Mouse (Mus musculus) regulatory T cell (primary cell): ENCODE results near the gene Aldh1a1.
"Not testable (repeated sequence)": the region's sequence is repeated elsewhere in the genome, so short reads cannot be mapped to it uniquely, and the experiment has no call there.

ENCODE experiments used
- in situ Hi-C: fragments of 300-600 bp; cut with MboI, MseI; formaldehyde crosslinking; loops from one replicate; pipeline ENCODE4 v1.15.1; 2025; ENCODE audit warnings: high pct_unique_total_duplicates

Aldh1a1 gene

DNA sequence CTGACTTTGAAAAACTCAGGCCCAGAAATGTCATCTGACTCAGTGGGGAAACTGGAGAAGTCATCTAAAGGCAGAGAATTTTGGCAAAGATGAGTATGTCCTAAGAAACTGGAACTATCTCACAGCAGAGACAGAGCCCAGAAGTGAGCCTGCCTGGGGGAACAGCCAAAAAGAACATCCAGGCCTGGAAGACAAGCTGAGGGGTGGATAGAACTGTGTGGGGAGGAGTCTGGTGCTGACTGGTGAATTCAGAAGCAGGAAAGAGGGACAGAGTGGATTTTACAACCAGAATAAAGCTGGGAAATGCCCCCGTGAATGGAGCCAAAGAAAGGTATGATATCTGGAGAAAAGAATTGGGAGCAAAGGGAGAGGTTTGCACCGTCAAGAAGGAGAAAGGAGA, at the start of gene Aldh1a1:
Aldh1a1 (plus strand) TSS at position 225 of the 400 bp plus-strand sequence.
- in situ Hi-C loops: no loop called here

- in situ Hi-C loops: loop anchor here (10.0 kb wide), 1 partner anchor 1583 kb away; no protein-coding TSS in a partner anchor
These were observed 44.7 kb upstream of the Aldh1a1 start for GRCm38 (mm10) chr19:20447807-20448206.

DNA sequence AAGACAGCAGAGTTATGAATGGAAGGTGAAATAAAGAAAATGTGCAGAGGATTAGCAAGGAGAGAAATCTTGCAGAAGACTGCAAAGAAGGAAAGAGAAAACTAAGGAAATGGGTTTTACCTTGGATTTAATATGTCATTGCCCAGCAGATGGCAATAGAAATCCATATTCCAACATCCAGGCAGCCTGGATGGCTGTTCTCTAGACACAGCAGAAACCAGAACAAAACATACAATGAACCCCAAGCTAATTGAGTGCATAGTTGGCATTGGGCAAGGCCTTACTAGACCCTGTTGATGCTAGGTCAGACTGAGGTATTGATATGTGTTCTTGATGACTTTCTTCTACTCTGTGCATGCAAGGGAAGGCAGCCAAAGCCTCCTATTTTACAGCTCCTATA, 43.0 kb upstream of the Aldh1a1 start:
- in situ Hi-C loops: loop anchor here (10.0 kb wide), 1 partner anchor 1585 kb away; no protein-coding TSS in a partner anchor

DNA sequence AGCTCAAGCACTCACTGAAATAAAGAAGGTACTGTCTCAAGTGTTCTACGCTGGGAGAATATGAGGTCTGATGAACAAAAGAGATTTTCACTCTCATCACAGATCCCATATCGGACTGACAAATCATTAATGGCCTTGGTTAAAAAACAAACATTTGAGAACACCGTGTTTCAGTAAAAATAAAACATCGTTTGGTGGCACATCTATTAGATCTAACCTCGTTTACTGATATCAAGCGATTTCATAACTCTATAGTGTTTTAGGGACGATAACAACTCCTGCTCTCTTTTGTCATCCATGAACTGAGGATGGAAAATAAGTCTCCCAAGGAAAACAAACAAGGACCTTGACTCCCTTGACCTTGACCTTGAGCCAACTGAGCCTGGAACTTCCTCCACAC, 41.5 kb upstream of the Aldh1a1 start:
- in situ Hi-C loops: no loop called here

- in situ Hi-C loops: no loop called here
These were observed 8.0 kb upstream of the Aldh1a1 start for GRCm38 (mm10) chr19:20484497-20484896.

- in situ Hi-C loops: no loop called here
These were observed 565 bp upstream of the Aldh1a1 start for GRCm38 (mm10) chr19:20491950-20492349.

GRCm38 (mm10) chr19:20496476-20496875, 4.0 kb downstream of the Aldh1a1 start:
- in situ Hi-C loops: no loop called here

DNA sequence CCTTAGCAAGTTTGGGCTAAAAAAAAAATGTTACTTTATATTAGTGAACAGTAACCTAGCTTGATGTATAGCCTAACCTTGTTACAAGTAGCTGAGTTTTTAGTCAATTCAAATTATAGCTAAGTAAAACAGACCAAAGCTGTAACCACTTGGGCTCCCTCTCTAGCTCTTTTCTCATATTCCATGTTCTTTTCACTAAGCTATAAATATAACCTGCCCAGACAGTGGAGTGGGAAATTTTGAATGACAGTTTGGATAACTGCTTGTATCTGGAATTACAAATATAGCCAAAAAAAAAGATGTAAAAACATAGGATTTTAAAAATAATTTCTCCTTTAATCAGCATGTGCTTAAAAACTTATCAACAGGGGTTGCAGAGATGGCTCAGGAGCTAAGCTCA, 12.8 kb downstream of the Aldh1a1 start:
- in situ Hi-C loops: no loop called here

- in situ Hi-C loops: no loop called here
These were observed 14.6 kb downstream of the Aldh1a1 start for GRCm38 (mm10) chr19:20506936-20507615.

DNA sequence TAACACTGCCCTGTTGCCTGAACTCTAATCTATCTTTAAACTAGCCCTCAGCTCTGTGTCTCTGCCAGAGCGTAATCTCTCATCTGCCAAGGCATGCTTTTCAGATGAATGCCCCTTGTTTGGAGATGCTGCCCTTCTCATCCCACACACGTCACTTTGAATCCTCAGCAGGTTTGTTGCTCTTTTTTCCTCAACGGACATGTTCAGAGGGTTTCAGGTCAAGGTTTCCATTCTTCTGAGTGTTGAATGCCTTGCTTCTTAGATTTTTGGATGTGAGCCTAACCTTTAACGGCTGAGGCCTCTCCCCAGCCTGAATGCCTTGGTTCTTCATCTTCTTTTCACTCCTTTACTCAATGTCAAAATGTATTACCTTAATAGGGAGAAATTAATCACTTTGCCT, 16.1 kb downstream of the Aldh1a1 start:
- in situ Hi-C loops: no loop called here

DNA sequence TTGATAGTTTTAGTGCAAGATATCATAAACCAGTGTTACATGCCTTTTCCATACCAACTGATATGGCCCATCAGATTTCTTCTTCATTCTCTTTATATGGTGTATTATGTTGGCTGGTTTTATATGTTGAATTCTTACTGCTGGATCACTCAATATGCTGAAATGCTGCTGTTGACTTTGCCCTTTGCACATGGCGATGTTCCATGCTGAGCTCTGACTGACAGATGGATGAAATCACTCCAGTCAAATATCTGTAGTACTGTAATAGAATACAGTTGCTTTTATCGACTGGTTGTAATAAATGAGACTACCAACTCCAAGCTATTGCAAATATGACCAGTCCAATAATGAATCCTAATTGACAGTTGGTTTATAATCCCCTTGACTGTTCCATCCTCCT, 19.5 kb downstream of the Aldh1a1 start:
- in situ Hi-C loops: no loop called here

DNA sequence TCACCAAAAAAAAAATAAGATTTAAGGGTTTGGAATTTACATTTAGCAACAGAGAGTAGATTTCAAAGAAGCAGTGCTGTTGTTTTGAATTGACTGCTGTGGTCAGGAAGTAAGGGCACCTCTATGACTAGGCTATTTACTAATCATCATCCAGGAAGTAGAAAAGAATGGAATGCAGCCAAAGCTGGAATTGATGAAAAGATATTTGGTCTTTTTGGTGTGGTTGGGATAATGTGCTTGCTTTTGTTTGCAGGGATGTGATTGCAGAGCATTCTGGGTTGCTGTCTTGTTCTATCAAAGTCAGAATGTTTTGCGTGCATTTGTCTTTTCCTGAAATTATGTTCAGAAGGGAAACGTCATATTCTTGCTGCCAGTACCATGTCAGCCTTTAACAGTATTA, 20.7 kb downstream of the Aldh1a1 start:
- in situ Hi-C loops: no loop called here

DNA sequence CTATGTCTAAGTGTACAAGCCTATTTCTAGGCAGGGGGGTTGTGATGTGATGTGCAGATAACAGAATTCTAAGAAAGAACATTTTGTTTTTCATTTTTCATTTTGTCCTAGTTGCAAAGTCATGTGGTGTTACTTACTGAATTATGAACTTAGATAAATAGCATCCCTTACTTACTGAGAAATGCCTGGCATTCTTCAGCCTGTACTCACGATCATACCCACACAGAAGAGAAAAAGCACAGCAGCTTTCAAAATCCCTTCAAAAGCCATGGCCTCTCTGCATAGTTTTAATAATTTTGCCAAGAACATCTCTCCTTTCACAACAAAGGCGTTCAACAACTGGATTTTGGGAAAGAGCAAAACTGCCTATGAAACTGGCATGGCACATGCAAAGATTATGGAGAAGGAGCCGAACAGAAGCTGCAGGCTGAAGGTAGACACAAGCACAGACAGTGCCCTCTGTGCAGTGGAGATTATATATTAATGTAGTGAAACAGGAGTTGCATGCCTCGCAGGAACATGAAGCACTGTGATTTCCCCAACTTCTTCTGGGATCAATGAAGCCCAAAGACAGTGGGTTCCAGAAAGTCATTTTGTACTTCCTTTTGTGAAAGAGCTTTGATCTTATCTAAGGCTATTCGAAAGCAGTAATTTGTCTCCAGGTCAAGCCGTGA, 21.3 kb downstream of the Aldh1a1 start:
- in situ Hi-C loops: no loop called here

- in situ Hi-C loops: no loop called here
These were observed 24.0 kb downstream of the Aldh1a1 start for GRCm38 (mm10) chr19:20516481-20516880.

GRCm38 (mm10) chr19:20529156-20529555, 36.6 kb downstream of the Aldh1a1 start:
- in situ Hi-C loops: not testable (repeated sequence)

GRCm38 (mm10) chr19:20529921-20530696, 37.6 kb downstream of the Aldh1a1 start:
- in situ Hi-C loops: loop anchor here (5.0 kb wide), 1 partner anchor 82 kb away; no protein-coding TSS in a partner anchor

DNA sequence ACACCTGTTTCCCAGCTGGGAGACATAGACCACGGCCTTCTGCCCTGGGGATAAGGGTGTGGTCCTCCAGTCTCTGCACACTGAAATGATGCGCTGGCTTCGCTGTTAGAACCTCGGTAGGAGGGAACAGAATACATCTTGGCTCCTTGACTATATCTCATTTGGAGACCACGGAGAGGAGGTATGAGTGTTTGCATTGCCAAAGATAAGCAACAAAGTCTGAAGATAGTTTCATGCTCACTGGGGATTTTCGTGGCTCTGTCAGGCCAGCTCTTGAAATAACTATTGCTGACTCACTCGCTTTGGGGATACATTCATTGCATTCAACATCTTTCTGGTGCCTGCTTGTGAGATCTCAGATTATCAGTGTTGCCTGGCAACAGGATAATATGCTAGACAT, 44.0 kb downstream of the Aldh1a1 start:
- in situ Hi-C loops: no loop called here

DNA sequence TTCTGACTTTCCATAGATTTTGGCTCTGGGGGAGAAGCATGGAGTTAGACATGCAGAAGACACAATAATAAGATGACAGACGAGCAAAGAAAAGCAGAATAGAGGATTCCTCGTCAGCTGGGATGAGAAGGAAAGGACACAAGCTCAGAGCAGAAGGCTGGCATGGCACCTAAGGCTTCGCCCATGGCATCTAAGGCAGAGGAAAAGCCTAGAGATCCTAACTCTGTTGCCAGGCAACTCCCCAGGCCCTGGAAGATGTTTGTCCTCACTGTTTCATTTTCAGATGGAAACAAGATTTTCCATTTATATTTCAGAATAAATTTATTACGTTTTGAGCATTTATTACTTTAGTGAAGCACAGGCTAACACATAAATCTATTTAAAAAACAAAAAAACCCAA, 48.5 kb downstream of the Aldh1a1 start:
- in situ Hi-C loops: no loop called here

GRCm38 (mm10) chr19:20541924-20542323, 49.4 kb downstream of the Aldh1a1 start:
- in situ Hi-C loops: no loop called here

GRCm38 (mm10) chr19:20543816-20544215, 51.3 kb downstream of the Aldh1a1 start:
- in situ Hi-C loops: no loop called here

DNA sequence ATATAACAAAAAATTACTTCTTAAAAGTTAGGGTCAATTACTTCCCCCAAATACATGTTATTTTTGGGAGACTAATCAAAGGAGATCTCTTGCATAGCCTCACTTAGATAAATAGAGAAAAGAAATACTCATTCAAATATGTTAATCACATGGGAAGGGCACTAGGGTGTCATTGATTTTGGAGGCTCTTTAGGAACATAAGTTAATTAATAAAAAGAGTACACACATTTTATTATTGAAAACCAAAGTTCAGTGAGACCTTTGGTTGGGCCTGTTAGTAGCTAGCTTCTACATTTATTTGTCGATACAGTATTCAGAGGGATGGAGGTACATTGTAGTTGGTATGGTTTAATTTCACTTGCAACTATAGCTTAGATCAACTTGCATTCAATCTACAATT, 52.4 kb downstream of the Aldh1a1 start:
- in situ Hi-C loops: no loop called here

GRCm38 (mm10) chr19:20547025-20547424, 54.5 kb downstream of the Aldh1a1 start:
- in situ Hi-C loops: no loop called here
